Mouse (Mus musculus) spleen, adult 2 months (tissue): ENCODE results near the gene Vdr.

Source experiments
- CTCF ChIP-seq: fragments of 200-500 bp; IDR thresholded peaks from 2 replicates; pipeline ENCODE4 v1.5.1; 2011; ENCODE audit warnings: mild to moderate bottlenecking, inconsistent platforms; ENCODE audit not compliant: insufficient read depth, insufficient read length, insufficient replicate concordance; ENCODE audit errors: extremely low read depth
- POLR2A ChIP-seq: fragments of 200-500 bp; IDR thresholded peaks from 2 replicates; pipeline ENCODE4 v1.6.1; 2011; ENCODE audit warnings: low read depth, low read length, inconsistent platforms

DNA sequence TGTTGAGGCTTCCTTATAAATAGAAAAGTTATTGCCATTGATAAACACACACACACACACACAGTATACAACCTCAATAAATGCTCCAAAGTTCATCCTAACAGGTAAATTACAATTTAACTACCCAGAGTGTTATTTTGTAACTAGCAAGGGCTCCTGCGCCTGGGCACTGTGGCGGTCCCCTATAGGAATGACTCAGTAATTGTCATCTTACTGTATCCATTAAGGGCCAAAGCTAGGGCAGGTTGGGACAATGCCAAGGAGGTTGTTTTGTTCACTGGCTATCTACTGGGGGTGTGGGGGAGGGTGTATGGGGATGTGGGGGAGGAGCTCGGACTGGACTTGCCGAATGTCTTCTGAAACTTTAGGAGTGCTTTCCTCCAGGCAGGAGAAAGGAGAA is 16.6 kb upstream of the Vdr start:
- no peak for TF ChIP-seq CTCF
- no peak for TF ChIP-seq POLR2A
